Mouse (Mus musculus): ENCODE measurements around the gene B4galnt2. TPM values are rescaled to one million over a fixed set of nuclear protein-coding genes. Genes with fewer than 3 reads are reported as not detected.

B4galnt2 gene
- polyA plus RNA-seq, 1 experiment, result not detected

GRCm38 (mm10) chr11:95830411-95831275 is 84.0 kb downstream of the B4galnt2 start:
- Histone ChIP-seq H3K79me3 (ENCODE audit: low read depth) (no peaks in the 10 kb centered on the region), H3K27me3 (ENCODE audit: control insufficient read depth, insufficient read depth, insufficient read length) (no peaks in the 10 kb centered on the region), H3K4me3 (ENCODE audit: insufficient read depth, poor library complexity, severe bottlenecking) (no peak overlapping the region), H3K79me2 (ENCODE audit: control insufficient read depth, insufficient read depth) (no peaks in the 10 kb centered on the region), H3ac (ENCODE audit: control insufficient read depth, insufficient read length, low read depth) (no peak overlapping the region), H3K36me3 (ENCODE audit: control insufficient read depth, insufficient read depth) (no peaks in the 10 kb centered on the region)
- TF ChIP-seq MYOG (IDR thresholded peaks at IDR 0.05; ENCODE audit: control insufficient read depth, extremely low read depth, insufficient read length), result no peak
- no peak for TF ChIP-seq USF1 (IDR thresholded peaks at IDR 0.05; ENCODE audit: low read depth)
- no peak for TF ChIP-seq MAX (IDR thresholded peaks at IDR 0.05)
- TF ChIP-seq MYOD1 (IDR thresholded peaks at IDR 0.05; ENCODE audit: control insufficient read depth, insufficient read length, low read depth), result no peak
- TF ChIP-seq CTCF (IDR thresholded peaks at IDR 0.05; ENCODE audit: control insufficient read depth, insufficient read depth, insufficient read length), result no peak
- no peak for TF ChIP-seq CEBPB (IDR thresholded peaks at IDR 0.05; ENCODE audit: low read depth)
- no peak for TF ChIP-seq FOSL1 (IDR thresholded peaks at IDR 0.05; ENCODE audit: insufficient read depth, low read length, poor library complexity, severe bottlenecking)

GRCm38 (mm10) chr11:95829526-95830050 is 85.1 kb downstream of the B4galnt2 start:
- no peaks in the 10 kb centered on the region for H3K27me3 ChIP-seq (ENCODE audit: control insufficient read depth, insufficient read depth, insufficient read length)
- TF ChIP-seq MYOD1 (IDR thresholded peaks at IDR 0.05; ENCODE audit: control insufficient read depth, insufficient read length, low read depth), result no peak
- TF ChIP-seq USF1 (IDR thresholded peaks at IDR 0.05; ENCODE audit: low read depth), result no peak
- TF ChIP-seq CTCF (IDR thresholded peaks at IDR 0.05; ENCODE audit: control insufficient read depth, insufficient read depth, insufficient read length), result no peak
- no peak for TF ChIP-seq MAX (IDR thresholded peaks at IDR 0.05)
- no peak for TF ChIP-seq FOSL1 (IDR thresholded peaks at IDR 0.05; ENCODE audit: insufficient read depth, low read length, poor library complexity, severe bottlenecking)
- no peak for TF ChIP-seq CEBPB (IDR thresholded peaks at IDR 0.05; ENCODE audit: low read depth)
- TF ChIP-seq MYOG (IDR thresholded peaks at IDR 0.05; ENCODE audit: control insufficient read depth, extremely low read depth, insufficient read length), result no peak
- H3K36me3 ChIP-seq (ENCODE audit: control insufficient read depth, insufficient read depth), result no peaks in the 10 kb centered on the region
- H3K79me2 ChIP-seq (ENCODE audit: control insufficient read depth, insufficient read depth), result no peaks in the 10 kb centered on the region
- no peaks in the 10 kb centered on the region for H3K79me3 ChIP-seq (ENCODE audit: low read depth)
- H3K4me3 ChIP-seq (ENCODE audit: insufficient read depth, poor library complexity, severe bottlenecking), result no peak overlapping the region
- no peak overlapping the region for H3ac ChIP-seq (ENCODE audit: control insufficient read depth, insufficient read length, low read depth)

- Histone ChIP-seq H3K27me3 (ENCODE audit: control insufficient read depth, insufficient read depth, insufficient read length) (no peaks in the 10 kb centered on the region), H3K79me3 (ENCODE audit: low read depth) (no peaks in the 10 kb centered on the region), H3K79me2 (ENCODE audit: control insufficient read depth, insufficient read depth) (no peaks in the 10 kb centered on the region), H3K36me3 (ENCODE audit: control insufficient read depth, insufficient read depth) (no peaks in the 10 kb centered on the region), H3ac (ENCODE audit: control insufficient read depth, insufficient read length, low read depth) (no peak overlapping the region), H3K4me3 (ENCODE audit: insufficient read depth, poor library complexity, severe bottlenecking) (no peak overlapping the region)
- TF ChIP-seq FOSL1 (IDR thresholded peaks at IDR 0.05; ENCODE audit: insufficient read depth, low read length, poor library complexity, severe bottlenecking), result no peak
- no peak for TF ChIP-seq MYOD1 (IDR thresholded peaks at IDR 0.05; ENCODE audit: control insufficient read depth, insufficient read length, low read depth)
- no peak for TF ChIP-seq USF1 (IDR thresholded peaks at IDR 0.05; ENCODE audit: low read depth)
- no peak for TF ChIP-seq MYOG (IDR thresholded peaks at IDR 0.05; ENCODE audit: control insufficient read depth, extremely low read depth, insufficient read length)
- no peak for TF ChIP-seq CTCF (IDR thresholded peaks at IDR 0.05; ENCODE audit: control insufficient read depth, insufficient read depth, insufficient read length)
- TF ChIP-seq MAX (IDR thresholded peaks at IDR 0.05), result no peak
- TF ChIP-seq CEBPB (IDR thresholded peaks at IDR 0.05; ENCODE audit: low read depth), result no peak
Observed at GRCm38 (mm10) chr11:95828181-95828964, 86.3 kb downstream of the B4galnt2 start.

GRCm38 (mm10) chr11:95827464-95828085 is 87.1 kb downstream of the B4galnt2 start:
- Histone ChIP-seq H3K36me3 (ENCODE audit: control insufficient read depth, insufficient read depth) (no peaks in the 10 kb centered on the region), H3K79me3 (ENCODE audit: low read depth) (no peaks in the 10 kb centered on the region), H3ac (ENCODE audit: control insufficient read depth, insufficient read length, low read depth) (no peak overlapping the region), H3K79me2 (ENCODE audit: control insufficient read depth, insufficient read depth) (no peaks in the 10 kb centered on the region), H3K4me3 (ENCODE audit: insufficient read depth, poor library complexity, severe bottlenecking) (no peak overlapping the region), H3K27me3 (ENCODE audit: control insufficient read depth, insufficient read depth, insufficient read length) (no peaks in the 10 kb centered on the region)
- TF ChIP-seq FOSL1 (IDR thresholded peaks at IDR 0.05; ENCODE audit: insufficient read depth, low read length, poor library complexity, severe bottlenecking) (no peak), MYOG (IDR thresholded peaks at IDR 0.05; ENCODE audit: control insufficient read depth, extremely low read depth, insufficient read length) (no peak), CTCF (IDR thresholded peaks at IDR 0.05; ENCODE audit: control insufficient read depth, insufficient read depth, insufficient read length) (no peak), USF1 (IDR thresholded peaks at IDR 0.05; ENCODE audit: low read depth) (no peak), MYOD1 (IDR thresholded peaks at IDR 0.05; ENCODE audit: control insufficient read depth, insufficient read length, low read depth) (no peak), MAX (IDR thresholded peaks at IDR 0.05) (no peak), CEBPB (IDR thresholded peaks at IDR 0.05; ENCODE audit: low read depth) (no peak)

GRCm38 (mm10) chr11:95827168-95827447 is 87.6 kb downstream of the B4galnt2 start:
- no peak overlapping the region for H3ac ChIP-seq (ENCODE audit: control insufficient read depth, insufficient read length, low read depth)
- H3K27me3 ChIP-seq (ENCODE audit: control insufficient read depth, insufficient read depth, insufficient read length), result no peaks in the 10 kb centered on the region
- TF ChIP-seq CEBPB (IDR thresholded peaks at IDR 0.05; ENCODE audit: low read depth), result no peak
- no peak for TF ChIP-seq MYOD1 (IDR thresholded peaks at IDR 0.05; ENCODE audit: control insufficient read depth, insufficient read length, low read depth)
- no peak for TF ChIP-seq FOSL1 (IDR thresholded peaks at IDR 0.05; ENCODE audit: insufficient read depth, low read length, poor library complexity, severe bottlenecking)
- TF ChIP-seq USF1 (IDR thresholded peaks at IDR 0.05; ENCODE audit: low read depth), result no peak
- TF ChIP-seq MAX (IDR thresholded peaks at IDR 0.05), result no peak
- TF ChIP-seq MYOG (IDR thresholded peaks at IDR 0.05; ENCODE audit: control insufficient read depth, extremely low read depth, insufficient read length), result no peak

More at GRCm38 (mm10) chr11:95827168-95827447, 87.6 kb downstream of the B4galnt2 start:
- Histone ChIP-seq H3K79me2 (ENCODE audit: control insufficient read depth, insufficient read depth) (no peaks in the 10 kb centered on the region), H3K79me3 (ENCODE audit: low read depth) (no peaks in the 10 kb centered on the region), H3K36me3 (ENCODE audit: control insufficient read depth, insufficient read depth) (no peaks in the 10 kb centered on the region), H3K4me3 (ENCODE audit: insufficient read depth, poor library complexity, severe bottlenecking) (no peak overlapping the region)
